Comparison of ENCODE assay signal across 9 mouse cellular contexts in genomic region chr8:119496848-119497247, GRCm38 (mm10). TPM values are rescaled to one million over a fixed set of nuclear protein-coding genes. Genes with fewer than 3 reads are reported as not detected.
DNase-seq lines count a peak whose midpoint lies in the region; ATAC-seq and TF ChIP-seq lines count a peak whose summit lies in the region.
"Had no signal": no experiment of that assay in that cellular context is flagged by ENCODE, and none has a peak within 500 bp of the region (broad histone marks: within the 10 kb centered on the region; RNA-seq: fewer than 3 reads in every experiment).

No protein-coding gene starts in this region.

- peak; percentile 63 for TF ChIP-seq CTCF in midbrain, postnatal 0 days (IDR thresholded peaks at IDR 0.05)
- peak; percentile 64 for TF ChIP-seq CTCF in cortical plate, adult 2 months (IDR thresholded peaks at IDR 0.05; ENCODE audit: extremely low read depth, insufficient read depth, low read length)

- no peaks in the 10 kb centered on the region for H3K36me3 ChIP-seq in midbrain, postnatal 0 days (ENCODE audit: insufficient read depth, low read length)
- H3K36me3 ChIP-seq in midbrain, embryonic 13.5 days: no peaks in the 10 kb centered on the region
- H3K36me3 ChIP-seq: limb, embryonic 13.5 days had no signal

- no peak for ATAC-seq in midbrain, postnatal 0 days (ENCODE audit: low FRiP score)
- no peak for ATAC-seq in midbrain, embryonic 13.5 days

- no peak overlapping the region for H3K9ac ChIP-seq in midbrain, postnatal 0 days (replicated peaks; ENCODE audit: low read length, poor library complexity, severe bottlenecking)
- H3K9ac ChIP-seq in midbrain, embryonic 13.5 days (replicated peaks): no peak overlapping the region
- H3K9ac ChIP-seq: limb, embryonic 13.5 days had no signal

- H3K27ac ChIP-seq in midbrain, postnatal 0 days (ENCODE audit: low read depth, low read length): no peak overlapping the region
- H3K27ac ChIP-seq in midbrain, embryonic 13.5 days: no peak overlapping the region
- H3K27ac ChIP-seq in cortical plate, adult 2 months (ENCODE audit: insufficient read depth, low read length): no peak overlapping the region
- H3K27ac ChIP-seq: limb, embryonic 13.5 days had no signal

- H3K4me2 ChIP-seq in midbrain, postnatal 0 days (ENCODE audit: low read depth, low read length, poor library complexity, severe bottlenecking): no peak overlapping the region
- H3K4me2 ChIP-seq in midbrain, embryonic 13.5 days (replicated peaks): no peak overlapping the region
- H3K4me2 ChIP-seq: limb, embryonic 13.5 days had no signal

- no peak for TF ChIP-seq POLR2A in cortical plate, adult 2 months (IDR thresholded peaks at IDR 0.05; ENCODE audit: extremely low read depth, insufficient read depth, low read length)

- 38% methylated on average over 6 of the region's 6 CpGs for WGBS in midbrain, postnatal 0 days
- WGBS in midbrain, embryonic 13.5 days: 19% methylated on average over 6 of the region's 6 CpGs

- peaks cover 2% of the 10 kb centered on the region; the same call in 1 of the 2 replicates for H3K4me1 ChIP-seq in midbrain, postnatal 0 days (ENCODE audit: insufficient read depth, low read length)
- peaks cover 12% of the 10 kb centered on the region for H3K4me1 ChIP-seq in midbrain, embryonic 13.5 days (replicated peaks)
- peaks cover 2% of the 10 kb centered on the region; the same call in 1 of the 2 replicates for H3K4me1 ChIP-seq in cortical plate, adult 2 months (ENCODE audit: control insufficient read depth, insufficient read depth, low read length)

- no peaks in the 10 kb centered on the region for H3K9me3 ChIP-seq in midbrain, postnatal 0 days (ENCODE audit: low read length)
- no peaks in the 10 kb centered on the region for H3K9me3 ChIP-seq in midbrain, embryonic 13.5 days
- H3K9me3 ChIP-seq: limb, embryonic 13.5 days had no signal

- H3K4me3 ChIP-seq in midbrain, postnatal 0 days (ENCODE audit: low read depth, low read length): no peak overlapping the region
- H3K4me3 ChIP-seq in midbrain, embryonic 13.5 days (replicated peaks): no peak overlapping the region
- H3K4me3 ChIP-seq in cortical plate, adult 2 months (ENCODE audit: insufficient read depth, low read length): no peak overlapping the region
- H3K4me3 ChIP-seq: limb, embryonic 13.5 days had no signal

- no peak for DNase-seq in midbrain, postnatal 0 days (ENCODE audit: low spot score)
- DNase-seq in MN1 (ENCODE audit: low spot score): peak; percentile 58
- DNase-seq in kidney, adult 9 months: peak; percentile 70
- peak; percentile 40 to 60 for DNase-seq in lung, postnatal 4 days
- DNase-seq in thymus, postnatal 36 days: peak; percentile 48 to 51

- no peaks in the 10 kb centered on the region for H3K27me3 ChIP-seq in midbrain, postnatal 0 days (ENCODE audit: insufficient read depth, low read length)
- peaks cover 6% of the 10 kb centered on the region; the same call in 1 of the 2 replicates for H3K27me3 ChIP-seq in midbrain, embryonic 13.5 days

RNA-seq across cellular contexts. Expression of gene Slc38a8, which starts 4.7 kb away (rescaled TPM):
- total RNA-seq in midbrain, postnatal 0 days (2014; rRNA removed): 0.16 and 0.19 TPM in 2 replicates
- polyA plus RNA-seq in midbrain, postnatal 0 days (2015; fragmentation: Nextera tagmentation; extraction: Ambion mirVana): 0.09 and 0.12 TPM in 2 replicates
- polyA plus RNA-seq in midbrain, embryonic 13.5 days (2015; fragmentation: Nextera tagmentation; extraction: Ambion mirVana): not detected in 2 replicates
- polyA plus RNA-seq in cortical plate, adult 2 months (2012; rRNA removed): 0.09 and 0.23 TPM in 2 replicates
- polyA plus RNA-seq: stomach, embryonic 16.5 days had no signal

RNA-seq across cellular contexts. Expression of gene Necab2, which starts 50.3 kb away (rescaled TPM):
- total RNA-seq in midbrain, postnatal 0 days (2014; rRNA removed): 106 and 119 TPM in 2 replicates
- 76.6 and 84.6 TPM in 2 replicates for polyA plus RNA-seq in midbrain, postnatal 0 days (2015; fragmentation: Nextera tagmentation; extraction: Ambion mirVana)
- polyA plus RNA-seq in midbrain, embryonic 13.5 days (2015; fragmentation: Nextera tagmentation; extraction: Ambion mirVana): 34.9 and 37.6 TPM in 2 replicates
- polyA plus RNA-seq in cortical plate, adult 2 months (2012; rRNA removed): 31.9 and 48.3 TPM in 2 replicates
